ENCODE assay signal across 13 mouse cellular contexts in genomic region chr14:29519751-29520669, GRCm38 (mm10).
DNase-seq lines count a peak whose midpoint lies in the region; ATAC-seq and TF ChIP-seq lines count a peak whose summit lies in the region.
"Had no signal": no experiment of that assay in that cellular context is flagged by ENCODE, and none has a peak within 500 bp of the region (broad histone marks: within the 10 kb centered on the region; RNA-seq: fewer than 3 reads in every experiment).

No protein-coding gene starts in this region.

- H3K9ac ChIP-seq in hindbrain, embryonic 12.5 days, result no peak overlapping the region
- no peak overlapping the region for H3K9ac ChIP-seq in heart, embryonic 11.5 days (ENCODE audit: low read depth, low read length)
- H3K9ac ChIP-seq: liver, embryonic 12.5 days had no signal

- no peaks in the 10 kb centered on the region for H3K36me3 ChIP-seq in hindbrain, embryonic 12.5 days
- no peaks in the 10 kb centered on the region for H3K36me3 ChIP-seq in heart, embryonic 11.5 days (ENCODE audit: control insufficient read depth, insufficient read depth, low read length)
- H3K36me3 ChIP-seq: liver, embryonic 12.5 days had no signal

- no peak for ATAC-seq in hindbrain, embryonic 12.5 days (ENCODE audit: low FRiP score)
- ATAC-seq in heart, embryonic 11.5 days (replicated peaks; ENCODE audit: insufficient number of reproducible peaks, low FRiP score, low TSS enrichment), result no peak
- ATAC-seq: activated CD4-positive, CD25-positive, alpha-beta regulatory T cell, adult 4 months; liver, embryonic 12.5 days; lung, postnatal 0 days had no signal

- H3K27ac ChIP-seq in layer of hippocampus, adult 2 months, result peak overlapping the region; percentile 71
- H3K27ac ChIP-seq in hindbrain, embryonic 12.5 days, result peak overlapping the region; percentile 64
- H3K27ac ChIP-seq in gastrocnemius, adult 2 months, result no peak overlapping the region
- no peak overlapping the region for H3K27ac ChIP-seq in heart, embryonic 11.5 days (ENCODE audit: low read depth, low read length)
- H3K27ac ChIP-seq: liver, embryonic 12.5 days had no signal

- DNase-seq in layer of hippocampus, adult 2 months (ENCODE audit: low spot score in 2 of 2), result peak in 1 of 2 experiments; percentile 44
- DNase-seq in layer of hippocampus, postnatal 25 days (ENCODE audit: extremely low spot score in 1 of 2, low spot score in 1 of 2), result no peak
- DNase-seq in right cerebral cortex, adult 2 months (ENCODE audit: low spot score in 2 of 2), result peak; percentile 42 to 67
- DNase-seq in right cerebral cortex, postnatal 10 days (ENCODE audit: low spot score in 2 of 2), result no peak
- peak; percentile 16 to 45 for DNase-seq in right cerebral cortex, postnatal 36 days (ENCODE audit: low spot score in 2 of 2)
- no peak for DNase-seq in gastrocnemius, adult 2 months
- DNase-seq: cerebellum, postnatal 36 days; gastrocnemius, postnatal 25 days had no signal

- intact Hi-C loops in gastrocnemius, adult 2 months (cut with DNase I), result no loop called here

- TF ChIP-seq CTCF in layer of hippocampus, adult 2 months (conservative IDR thresholded peaks at IDR 0.05), result no peak
- TF ChIP-seq CTCF in gastrocnemius, adult 2 months (IDR thresholded peaks at IDR 0.05), result no peak

- H3K4me3 ChIP-seq in layer of hippocampus, adult 2 months, result no peak overlapping the region
- no peak overlapping the region for H3K4me3 ChIP-seq in hindbrain, embryonic 12.5 days
- H3K4me3 ChIP-seq in gastrocnemius, adult 2 months, result no peak overlapping the region
- no peak overlapping the region for H3K4me3 ChIP-seq in heart, embryonic 11.5 days (ENCODE audit: low read depth, low read length)
- H3K4me3 ChIP-seq: liver, embryonic 12.5 days had no signal

- no peak overlapping the region for H3K4me2 ChIP-seq in hindbrain, embryonic 12.5 days (replicated peaks)
- no peak overlapping the region for H3K4me2 ChIP-seq in heart, embryonic 11.5 days
- H3K4me2 ChIP-seq: liver, embryonic 12.5 days had no signal

- no peaks in the 10 kb centered on the region for H3K9me3 ChIP-seq in hindbrain, embryonic 12.5 days (replicated peaks)
- H3K9me3 ChIP-seq in heart, embryonic 11.5 days (replicated peaks; ENCODE audit: control insufficient read depth, low read length), result no peaks in the 10 kb centered on the region
- H3K9me3 ChIP-seq: liver, embryonic 12.5 days had no signal

- no peaks in the 10 kb centered on the region for H3K27me3 ChIP-seq in hindbrain, embryonic 12.5 days
- no peaks in the 10 kb centered on the region for H3K27me3 ChIP-seq in heart, embryonic 11.5 days (ENCODE audit: control insufficient read depth, insufficient read depth, low read length)
- H3K27me3 ChIP-seq: liver, embryonic 12.5 days had no signal

- peaks cover 16% of the 10 kb centered on the region for H3K4me1 ChIP-seq in hindbrain, embryonic 12.5 days
- no peaks in the 10 kb centered on the region for H3K4me1 ChIP-seq in heart, embryonic 11.5 days (ENCODE audit: control insufficient read depth, insufficient read depth, low read length)
- H3K4me1 ChIP-seq: liver, embryonic 12.5 days had no signal

- WGBS in hindbrain, embryonic 12.5 days, result 36% methylated on average over 7 of the region's 7 CpGs
- 69% methylated on average over 7 of the region's 7 CpGs for WGBS in heart, embryonic 11.5 days (ENCODE audit: insufficient replicate concordance)

Comparison
In these comparisons a context has a peak if more than half of its experiments do, and no peak if none do; other contexts are left out.
1. DNase-seq: peak in right cerebral cortex, adult 2 months (2 of 2) and right cerebral cortex, postnatal 36 days (2 of 2); none in layer of hippocampus, postnatal 25 days (0 of 2), right cerebral cortex, postnatal 10 days (0 of 2) and gastrocnemius, adult 2 months (single experiment).
2. H3K27ac ChIP-seq: peak in layer of hippocampus, adult 2 months (single experiment) and hindbrain, embryonic 12.5 days (single experiment); none in gastrocnemius, adult 2 months (single experiment) and heart, embryonic 11.5 days (single experiment).